Mouse (Mus musculus) heart, embryonic 13.5 days (tissue): ENCODE measurements around the gene Notch1. TPM values are rescaled to one million over a fixed set of nuclear protein-coding genes. Genes with fewer than 3 reads are reported as not detected.

Experiments
- microRNA-seq: library from miRNA; unstranded; fragments of <30 nt; microRNA quantifications from one replicate; pipeline ENCODE4, GENCODE M21; 2016
- polyA plus RNA-seq: library from polyadenylated mRNA; unstranded; fragments of >200 nt; fragmentation: Nextera tagmentation; extraction: Ambion mirVana; gene quantifications from 2 replicates; pipeline ENCODE4 v1.2.1, GENCODE M21; 2015

Notch1 gene
- polyA plus RNA-seq, 1 experiment from 2014 or later: 11.4 TPM

Small RNA genes within 50 kb of the gene (microRNA-seq; reads per million reads assigned to microRNA genes)
- gene Mir6996: not detected

Other genes with a start within 250 kb of the Notch1 start
- gene Ccdc187, start 222.1 kb downstream of the Notch1 start, polyA plus RNA-seq: 0.10 and 0.24 TPM in 2 replicates
- gene Gpsm1, start 201.1 kb downstream of the Notch1 start, polyA plus RNA-seq: 37.3 TPM in 2 replicates
- 27.5 and 28.7 TPM in 2 replicates for gene Dnlz, start 164.6 kb downstream of the Notch1 start, polyA plus RNA-seq
- gene Card9, start 155.7 kb downstream of the Notch1 start, polyA plus RNA-seq: 0.41 and 0.62 TPM in 2 replicates
- 15.7 and 18.9 TPM in 2 replicates for gene Snapc4, start 136.0 kb downstream of the Notch1 start, polyA plus RNA-seq
- gene Entr1, start 127.3 kb downstream of the Notch1 start, polyA plus RNA-seq: 70.8 and 72.4 TPM in 2 replicates
- gene Pmpca, start 127.3 kb downstream of the Notch1 start, polyA plus RNA-seq: 115 and 123 TPM in 2 replicates
- gene Inpp5e, start 107.5 kb downstream of the Notch1 start, polyA plus RNA-seq: 13.2 and 15.5 TPM in 2 replicates
- gene Sec16a, start 71.4 kb downstream of the Notch1 start, polyA plus RNA-seq: 12.8 and 13.8 TPM in 2 replicates
- 170 and 185 TPM in 2 replicates for gene Egfl7, start 63.4 kb upstream of the Notch1 start, polyA plus RNA-seq
- gene Gm20532, start 70.0 kb upstream of the Notch1 start, polyA plus RNA-seq: not detected in 2 replicates
- 21.8 and 23.2 TPM in 2 replicates for gene Agpat2, start 87.8 kb upstream of the Notch1 start, polyA plus RNA-seq
- 17.2 and 18.7 TPM in 2 replicates for gene Fam69b, start 111.8 kb upstream of the Notch1 start, polyA plus RNA-seq
- gene Lcn4, start 154.6 kb upstream of the Notch1 start, polyA plus RNA-seq: not detected in 2 replicates